Mouse (Mus musculus): Measurements from ENCODE around the gene Git2. TPM values are rescaled to one million over a fixed set of nuclear protein-coding genes. Genes with fewer than 3 reads are reported as not detected.

The Git2 gene
- polyA plus RNA-seq, 1 experiment from 2014 or later, result 36.5 TPM

GRCm38 (mm10) chr5:114807063-114807462 is 31.7 kb upstream of the Git2 start:
- no peak overlapping the region for H3K4me3 ChIP-seq (ENCODE audit: low read depth, low read length)
- H3K27me3 ChIP-seq (replicated peaks; ENCODE audit: insufficient read depth, low read length), result no peaks in the 10 kb centered on the region
- 53% methylated on average over 9 of the region's 9 CpGs for WGBS
- H3K9me3 ChIP-seq (ENCODE audit: low read length), result no peaks in the 10 kb centered on the region
- TF ChIP-seq EP300 (IDR thresholded peaks at IDR 0.05) (no peak), CTCF (IDR thresholded peaks at IDR 0.05) (no peak)
- no peak overlapping the region for H3K9ac ChIP-seq (replicated peaks; ENCODE audit: low read depth)
- H3K27ac ChIP-seq (ENCODE audit: low read length), result peak overlapping the region; percentile 81; the same call in 1 of the 2 replicates
- peaks cover 22% of the 10 kb centered on the region for H3K36me3 ChIP-seq (ENCODE audit: insufficient read depth, low read length)
- ATAC-seq (no peak), DNase-seq (ENCODE audit: low spot score) (no peak)
- H3K4me2 ChIP-seq (replicated peaks; ENCODE audit: low read depth, low read length), result no peak overlapping the region
- H3K4me1 ChIP-seq (ENCODE audit: insufficient read depth, low read depth, low read length), result peaks cover 4% of the 10 kb centered on the region; the same call in 1 of the 2 replicates

GRCm38 (mm10) chr5:114806636-114807035 is 31.3 kb upstream of the Git2 start:
- ATAC-seq, result 0 out of 2 replicates have a peak, but pooled peaks have one; percentile 28
- TF ChIP-seq CTCF (IDR thresholded peaks at IDR 0.05), result no peak
- Histone ChIP-seq H3K9ac (replicated peaks; ENCODE audit: low read depth) (no peak overlapping the region), H3K27me3 (replicated peaks; ENCODE audit: insufficient read depth, low read length) (no peaks in the 10 kb centered on the region), H3K9me3 (ENCODE audit: low read length) (no peaks in the 10 kb centered on the region), H3K27ac (ENCODE audit: low read length) (peak overlapping the region; percentile 81), H3K36me3 (ENCODE audit: insufficient read depth, low read length) (peaks cover 26% of the 10 kb centered on the region), H3K4me2 (replicated peaks; ENCODE audit: low read depth, low read length) (no peak overlapping the region; the same call in 1 of the 2 replicates), H3K4me1 (ENCODE audit: insufficient read depth, low read depth, low read length) (peaks cover 4% of the 10 kb centered on the region; the same call in 1 of the 2 replicates), H3K4me3 (ENCODE audit: low read depth, low read length) (no peak overlapping the region)
- WGBS, result 62% methylated on average over 8 of the region's 8 CpGs
- DNase-seq (ENCODE audit: low spot score), result no peak

- Histone ChIP-seq H3K4me2 (replicated peaks; ENCODE audit: low read depth, low read length) (0 out of 2 replicates have a peak overlapping the region, but pooled peaks have one; percentile 25), H3K27ac (ENCODE audit: low read length) (peak overlapping the region; percentile 81), H3K9me3 (ENCODE audit: low read length) (no peaks in the 10 kb centered on the region), H3K36me3 (ENCODE audit: insufficient read depth, low read length) (peaks cover 27% of the 10 kb centered on the region), H3K27me3 (replicated peaks; ENCODE audit: insufficient read depth, low read length) (no peaks in the 10 kb centered on the region), H3K4me3 (ENCODE audit: low read depth, low read length) (no peak overlapping the region), H3K4me1 (ENCODE audit: insufficient read depth, low read depth, low read length) (peaks cover 4% of the 10 kb centered on the region; the same call in 1 of the 2 replicates), H3K9ac (replicated peaks; ENCODE audit: low read depth) (no peak overlapping the region)
- ATAC-seq (peak; percentile 73), DNase-seq (ENCODE audit: low spot score) (peak; percentile 75)
- peak; percentile 54 for TF ChIP-seq EP300 (IDR thresholded peaks at IDR 0.05)
- no peak for TF ChIP-seq CTCF (IDR thresholded peaks at IDR 0.05)
- 58% methylated on average over 15 of the region's 15 CpGs for WGBS
Observed at GRCm38 (mm10) chr5:114805436-114806350, 30.4 kb upstream of the Git2 start.

- no peaks in the 10 kb centered on the region for H3K9me3 ChIP-seq (ENCODE audit: low read length)
- H3K4me1 ChIP-seq (ENCODE audit: insufficient read depth, low read depth, low read length), result peaks cover 4% of the 10 kb centered on the region; the same call in 1 of the 2 replicates
- H3K27me3 ChIP-seq (replicated peaks; ENCODE audit: insufficient read depth, low read length), result no peaks in the 10 kb centered on the region
- TF ChIP-seq CTCF (IDR thresholded peaks at IDR 0.05), result peak; percentile 66
- no peak for TF ChIP-seq EP300 (IDR thresholded peaks at IDR 0.05)
- H3K27ac ChIP-seq (ENCODE audit: low read length), result no peak overlapping the region
- 42% methylated on average over 3 of the region's 3 CpGs for WGBS
- ATAC-seq, result peak; percentile 62
- H3K4me3 ChIP-seq (ENCODE audit: low read depth, low read length), result no peak overlapping the region
- no peak overlapping the region for H3K9ac ChIP-seq (replicated peaks; ENCODE audit: low read depth)
- no peak overlapping the region for H3K4me2 ChIP-seq (replicated peaks; ENCODE audit: low read depth, low read length)
- peaks cover 27% of the 10 kb centered on the region for H3K36me3 ChIP-seq (ENCODE audit: insufficient read depth, low read length)
- peak; percentile 67 for DNase-seq (ENCODE audit: low spot score)
Observed at GRCm38 (mm10) chr5:114804958-114805357, 29.6 kb upstream of the Git2 start.

- Histone ChIP-seq H3K4me3 (ENCODE audit: low read depth, low read length) (no peak overlapping the region), H3K36me3 (ENCODE audit: insufficient read depth, low read length) (peaks cover 27% of the 10 kb centered on the region), H3K27ac (ENCODE audit: low read length) (no peak overlapping the region), H3K27me3 (replicated peaks; ENCODE audit: insufficient read depth, low read length) (no peaks in the 10 kb centered on the region), H3K4me1 (ENCODE audit: insufficient read depth, low read depth, low read length) (peaks cover 4% of the 10 kb centered on the region; the same call in 1 of the 2 replicates), H3K9ac (replicated peaks; ENCODE audit: low read depth) (no peak overlapping the region), H3K9me3 (ENCODE audit: low read length) (no peaks in the 10 kb centered on the region), H3K4me2 (replicated peaks; ENCODE audit: low read depth, low read length) (no peak overlapping the region)
- 93% methylated on average over 13 of the region's 13 CpGs for WGBS
- no peak for DNase-seq (ENCODE audit: low spot score)
- ATAC-seq, result no peak
- TF ChIP-seq CTCF (IDR thresholded peaks at IDR 0.05) (no peak), EP300 (IDR thresholded peaks at IDR 0.05) (no peak)
Observed at GRCm38 (mm10) chr5:114804335-114804734, 29.0 kb upstream of the Git2 start.

- Histone ChIP-seq H3K9ac (replicated peaks; ENCODE audit: low read depth) (no peak overlapping the region), H3K4me3 (ENCODE audit: low read depth, low read length) (no peak overlapping the region), H3K4me1 (ENCODE audit: insufficient read depth, low read depth, low read length) (peaks cover 4% of the 10 kb centered on the region; the same call in 1 of the 2 replicates), H3K4me2 (replicated peaks; ENCODE audit: low read depth, low read length) (no peak overlapping the region), H3K9me3 (ENCODE audit: low read length) (no peaks in the 10 kb centered on the region), H3K36me3 (ENCODE audit: insufficient read depth, low read length) (peaks cover 31% of the 10 kb centered on the region), H3K27ac (ENCODE audit: low read length) (no peak overlapping the region), H3K27me3 (replicated peaks; ENCODE audit: insufficient read depth, low read length) (no peaks in the 10 kb centered on the region)
- TF ChIP-seq CTCF (IDR thresholded peaks at IDR 0.05), result no peak
- TF ChIP-seq EP300 (IDR thresholded peaks at IDR 0.05), result no peak
- 84% methylated on average over 13 of the region's 13 CpGs for WGBS
- no peak for DNase-seq (ENCODE audit: low spot score)
- ATAC-seq, result no peak
Observed at GRCm38 (mm10) chr5:114803231-114803630, 27.9 kb upstream of the Git2 start.
